Mouse (Mus musculus): Measurements from ENCODE around the gene Me3.

- no peak for TF ChIP-seq CTCF (IDR thresholded peaks at IDR 0.05; ENCODE audit: control insufficient read depth, insufficient read depth, insufficient read length)
- no peak for TF ChIP-seq USF1 (IDR thresholded peaks at IDR 0.05; ENCODE audit: low read depth)
- TF ChIP-seq CEBPB (IDR thresholded peaks at IDR 0.05; ENCODE audit: low read depth), result no peak
These were observed 271.5 kb downstream of the Me3 start, which contains the start of gene Ccdc81 for GRCm38 (mm10) chr7:89903442-89904343.
